Comparison of ENCODE assay signal across 8 mouse cellular contexts in the genomic region with DNA sequence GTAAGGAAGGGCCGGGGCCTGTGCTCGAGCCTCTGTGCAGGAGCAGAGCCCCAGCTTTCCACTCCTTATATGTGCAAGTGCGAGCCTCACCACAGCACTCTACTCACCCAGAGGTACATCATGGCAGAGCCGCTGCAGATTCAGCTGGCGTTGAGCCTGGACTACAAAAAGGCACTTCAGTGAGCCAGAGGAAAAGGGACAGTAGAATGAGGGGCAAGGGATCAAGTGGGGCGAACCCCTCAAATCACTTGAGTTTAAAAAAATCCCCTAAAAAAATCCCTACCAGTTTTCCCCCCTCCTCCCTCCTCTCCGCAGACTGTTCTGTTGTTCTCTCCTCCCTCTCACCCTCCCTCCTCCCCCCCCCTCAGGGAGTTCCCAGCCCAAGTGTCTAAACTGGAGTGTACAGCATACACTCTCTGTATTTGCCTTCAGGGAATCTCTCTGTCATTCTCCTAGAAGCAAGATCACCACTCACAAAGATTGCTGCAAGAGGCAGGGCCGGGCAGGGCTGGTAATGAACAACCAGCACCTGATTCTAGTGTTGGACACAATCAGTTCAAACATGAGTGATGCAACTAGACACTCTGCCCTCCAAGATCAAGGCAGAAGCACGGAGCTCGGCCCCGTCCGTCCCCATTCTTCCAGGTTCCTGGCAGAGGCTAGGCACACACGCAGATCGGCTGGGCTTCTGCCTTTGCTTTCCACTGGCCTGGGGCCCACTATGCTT.
DNase-seq lines count a peak whose midpoint lies in the region; ATAC-seq lines count a peak whose summit lies in the region.

No protein-coding gene starts in this region.

- no peaks in the 10 kb centered on the region for H3K36me3 ChIP-seq in forebrain, embryonic 11.5 days (ENCODE audit: control insufficient read depth, insufficient read depth, low read length)
- no peaks in the 10 kb centered on the region for H3K36me3 ChIP-seq in hindbrain, embryonic 14.5 days (replicated peaks; ENCODE audit: control insufficient read depth, insufficient read depth)
- no peaks in the 10 kb centered on the region for H3K36me3 ChIP-seq in neural tube, embryonic 12.5 days

- no peaks in the 10 kb centered on the region for H3K27me3 ChIP-seq in forebrain, embryonic 11.5 days (ENCODE audit: control insufficient read depth, insufficient read depth, low read length)
- no peaks in the 10 kb centered on the region for H3K27me3 ChIP-seq in hindbrain, embryonic 14.5 days (ENCODE audit: control insufficient read depth, insufficient read depth, low read length)
- H3K27me3 ChIP-seq in neural tube, embryonic 12.5 days (replicated peaks) = no peaks in the 10 kb centered on the region

- no peak overlapping the region; the same call in 1 of the 2 replicates for H3K27ac ChIP-seq in forebrain, embryonic 11.5 days (ENCODE audit: low read depth, low read length)
- peak overlapping the region; percentile 57 for H3K27ac ChIP-seq in hindbrain, embryonic 14.5 days
- H3K27ac ChIP-seq in neural tube, embryonic 12.5 days = 0 out of 2 replicates have a peak overlapping the region, but pooled peaks have one; percentile 26

- H3K4me2 ChIP-seq in forebrain, embryonic 11.5 days (ENCODE audit: low read depth, low read length, severe bottlenecking) = no peak overlapping the region
- no peak overlapping the region for H3K4me2 ChIP-seq in hindbrain, embryonic 14.5 days (replicated peaks)
- H3K4me2 ChIP-seq in neural tube, embryonic 12.5 days (replicated peaks) = no peak overlapping the region

- DNase-seq in frontal cortex, postnatal 25 days (ENCODE audit: low spot score in 2 of 2) = no peak
- no peak for DNase-seq in forebrain, embryonic 11.5 days (ENCODE audit: low spot score)
- DNase-seq in hindbrain, embryonic 14.5 days (ENCODE audit: low spot score) = no peak
- DNase-seq in liver = peak; percentile 48
- DNase-seq in frontal cortex, adult 2 months (ENCODE audit: extremely low spot score in 1 of 2, low spot score in 1 of 2) = no peak

- WGBS in forebrain, embryonic 11.5 days = 79% methylated on average over 14 of the region's 14 CpGs
- WGBS in hindbrain, embryonic 14.5 days = 56% methylated on average over 14 of the region's 14 CpGs
- WGBS in neural tube, embryonic 12.5 days = 72% methylated on average over 14 of the region's 14 CpGs

- ATAC-seq in frontal cortex, adult (ENCODE audit: low TSS enrichment) = peak; percentile 72
- no peak for ATAC-seq in forebrain, embryonic 11.5 days (replicated peaks; ENCODE audit: low FRiP score)
- peak; percentile 46; the same call in 1 of the 2 replicates for ATAC-seq in hindbrain, embryonic 14.5 days (ENCODE audit: low FRiP score)
- ATAC-seq in neural tube, embryonic 12.5 days (ENCODE audit: low FRiP score, low read depth) = no peak
- ATAC-seq in inflammation-experienced regulatory T-cells, adult 6 months = no peak

- no peak overlapping the region for H3K4me3 ChIP-seq in forebrain, embryonic 11.5 days (ENCODE audit: low read depth, low read length)
- H3K4me3 ChIP-seq in hindbrain, embryonic 14.5 days (replicated peaks; ENCODE audit: low read length) = no peak overlapping the region
- no peak overlapping the region for H3K4me3 ChIP-seq in neural tube, embryonic 12.5 days

- H3K9me3 ChIP-seq in forebrain, embryonic 11.5 days (ENCODE audit: control insufficient read depth, low read length) = no peaks in the 10 kb centered on the region
- no peaks in the 10 kb centered on the region for H3K9me3 ChIP-seq in hindbrain, embryonic 14.5 days (ENCODE audit: control insufficient read depth, low read length)
- no peaks in the 10 kb centered on the region for H3K9me3 ChIP-seq in neural tube, embryonic 12.5 days

- 0 out of 2 replicates have a peak, but pooled peaks cover 5% of the 10 kb centered on the region for H3K4me1 ChIP-seq in forebrain, embryonic 11.5 days (replicated peaks; ENCODE audit: control insufficient read depth, insufficient read depth, low read length)
- H3K4me1 ChIP-seq in hindbrain, embryonic 14.5 days (replicated peaks; ENCODE audit: control insufficient read depth, insufficient read depth, low read length) = peaks cover 20% of the 10 kb centered on the region
- peaks cover 19% of the 10 kb centered on the region for H3K4me1 ChIP-seq in neural tube, embryonic 12.5 days

- peak overlapping the region; percentile 6; the same call in 1 of the 2 replicates for H3K9ac ChIP-seq in forebrain, embryonic 11.5 days (ENCODE audit: low read length)
- H3K9ac ChIP-seq in hindbrain, embryonic 14.5 days = peak overlapping the region; percentile 20; the same call in 1 of the 2 replicates
- no peak overlapping the region for H3K9ac ChIP-seq in neural tube, embryonic 12.5 days

Comparison
In these comparisons a context has a peak if more than half of its experiments do, and no peak if none do; other contexts are left out.
1. ATAC-seq: peak in frontal cortex, adult (single experiment) and hindbrain, embryonic 14.5 days (single experiment); none in forebrain, embryonic 11.5 days (single experiment), neural tube, embryonic 12.5 days (single experiment) and inflammation-experienced regulatory T-cells, adult 6 months (single experiment).